Mouse (Mus musculus): ENCODE results near the gene Atp1b1. TPM values are rescaled to one million over a fixed set of nuclear protein-coding genes. Genes with fewer than 3 reads are reported as not detected.

Atp1b1 gene
- polyA plus RNA-seq, 1 experiment: 35.4 TPM

- TF ChIP-seq POLR2A (IDR thresholded peaks at IDR 0.05; ENCODE audit: low read depth, low read length) (no peak), CTCF (IDR thresholded peaks at IDR 0.05; ENCODE audit: borderline replicate concordance, insufficient read depth, low read length) (no peak)
- H3K4me3 ChIP-seq (ENCODE audit: insufficient read depth, low read length): no peak overlapping the region
- peaks cover 3% of the 10 kb centered on the region; the same call in 1 of the 2 replicates for H3K4me1 ChIP-seq (ENCODE audit: control insufficient read depth, insufficient read depth, low read length)
- H3K27ac ChIP-seq (ENCODE audit: insufficient read depth, low read length): no peak overlapping the region
Measured at GRCm38 (mm10) chr1:164427777-164428176, 30.4 kb downstream of the Atp1b1 start.

GRCm38 (mm10) chr1:164426227-164426626, 31.9 kb downstream of the Atp1b1 start:
- TF ChIP-seq POLR2A (IDR thresholded peaks at IDR 0.05; ENCODE audit: low read depth, low read length) (no peak), CTCF (IDR thresholded peaks at IDR 0.05; ENCODE audit: borderline replicate concordance, insufficient read depth, low read length) (no peak)
- Histone ChIP-seq H3K4me1 (ENCODE audit: control insufficient read depth, insufficient read depth, low read length) (peaks cover 3% of the 10 kb centered on the region; the same call in 1 of the 2 replicates), H3K4me3 (ENCODE audit: insufficient read depth, low read length) (no peak overlapping the region), H3K27ac (ENCODE audit: insufficient read depth, low read length) (no peak overlapping the region)

GRCm38 (mm10) chr1:164420623-164421354, 37.4 kb downstream of the Atp1b1 start:
- TF ChIP-seq POLR2A (IDR thresholded peaks at IDR 0.05; ENCODE audit: low read depth, low read length): no peak
- no peak for TF ChIP-seq CTCF (IDR thresholded peaks at IDR 0.05; ENCODE audit: borderline replicate concordance, insufficient read depth, low read length)
- Histone ChIP-seq H3K4me3 (ENCODE audit: insufficient read depth, low read length) (no peak overlapping the region), H3K4me1 (ENCODE audit: control insufficient read depth, insufficient read depth, low read length) (peaks cover 16% of the 10 kb centered on the region), H3K27ac (ENCODE audit: insufficient read depth, low read length) (peak overlapping the region; percentile 44; the same call in 1 of the 2 replicates)

- Histone ChIP-seq H3K27ac (ENCODE audit: insufficient read depth, low read length) (peak overlapping the region; percentile 95), H3K4me3 (ENCODE audit: insufficient read depth, low read length) (no peak overlapping the region), H3K4me1 (ENCODE audit: control insufficient read depth, insufficient read depth, low read length) (peaks cover 16% of the 10 kb centered on the region)
- TF ChIP-seq POLR2A (IDR thresholded peaks at IDR 0.05; ENCODE audit: low read depth, low read length) (no peak), CTCF (IDR thresholded peaks at IDR 0.05; ENCODE audit: borderline replicate concordance, insufficient read depth, low read length) (no peak)
Measured at GRCm38 (mm10) chr1:164419401-164419800, 38.8 kb downstream of the Atp1b1 start.

- H3K4me1 ChIP-seq (ENCODE audit: control insufficient read depth, insufficient read depth, low read length): peaks cover 16% of the 10 kb centered on the region
- no peak overlapping the region; the same call in 1 of the 2 replicates for H3K27ac ChIP-seq (ENCODE audit: insufficient read depth, low read length)
- TF ChIP-seq POLR2A (IDR thresholded peaks at IDR 0.05; ENCODE audit: low read depth, low read length) (no peak), CTCF (IDR thresholded peaks at IDR 0.05; ENCODE audit: borderline replicate concordance, insufficient read depth, low read length) (no peak)
- no peak overlapping the region for H3K4me3 ChIP-seq (ENCODE audit: insufficient read depth, low read length)
Measured at GRCm38 (mm10) chr1:164418320-164418719, 39.8 kb downstream of the Atp1b1 start.

GRCm38 (mm10) chr1:164417604-164418003, 40.6 kb downstream of the Atp1b1 start:
- H3K4me3 ChIP-seq (ENCODE audit: insufficient read depth, low read length): no peak overlapping the region
- H3K27ac ChIP-seq (ENCODE audit: insufficient read depth, low read length): no peak overlapping the region
- H3K4me1 ChIP-seq (ENCODE audit: control insufficient read depth, insufficient read depth, low read length): peaks cover 13% of the 10 kb centered on the region
- no peak for TF ChIP-seq POLR2A (IDR thresholded peaks at IDR 0.05; ENCODE audit: low read depth, low read length)
- no peak for TF ChIP-seq CTCF (IDR thresholded peaks at IDR 0.05; ENCODE audit: borderline replicate concordance, insufficient read depth, low read length)

- TF ChIP-seq POLR2A (IDR thresholded peaks at IDR 0.05; ENCODE audit: low read depth, low read length): no peak
- TF ChIP-seq CTCF (IDR thresholded peaks at IDR 0.05; ENCODE audit: borderline replicate concordance, insufficient read depth, low read length): no peak
- no peak overlapping the region for H3K4me3 ChIP-seq (ENCODE audit: insufficient read depth, low read length)
- peak overlapping the region; percentile 65; the same call in 1 of the 2 replicates for H3K27ac ChIP-seq (ENCODE audit: insufficient read depth, low read length)
- H3K4me1 ChIP-seq (ENCODE audit: control insufficient read depth, insufficient read depth, low read length): peaks cover 13% of the 10 kb centered on the region
Measured at GRCm38 (mm10) chr1:164416692-164417394, 41.3 kb downstream of the Atp1b1 start.

GRCm38 (mm10) chr1:164415347-164415751, 42.8 kb downstream of the Atp1b1 start:
- H3K27ac ChIP-seq (ENCODE audit: insufficient read depth, low read length): no peak overlapping the region
- H3K4me1 ChIP-seq (ENCODE audit: control insufficient read depth, insufficient read depth, low read length): peaks cover 9% of the 10 kb centered on the region; the same call in 1 of the 2 replicates
- TF ChIP-seq POLR2A (IDR thresholded peaks at IDR 0.05; ENCODE audit: low read depth, low read length): no peak
- TF ChIP-seq CTCF (IDR thresholded peaks at IDR 0.05; ENCODE audit: borderline replicate concordance, insufficient read depth, low read length): no peak
- H3K4me3 ChIP-seq (ENCODE audit: insufficient read depth, low read length): no peak overlapping the region

GRCm38 (mm10) chr1:164413608-164414007, 44.5 kb downstream of the Atp1b1 start:
- Histone ChIP-seq H3K4me3 (ENCODE audit: insufficient read depth, low read length) (no peak overlapping the region), H3K27ac (ENCODE audit: insufficient read depth, low read length) (no peak overlapping the region), H3K4me1 (ENCODE audit: control insufficient read depth, insufficient read depth, low read length) (peaks cover 5% of the 10 kb centered on the region; the same call in 1 of the 2 replicates)
- TF ChIP-seq POLR2A (IDR thresholded peaks at IDR 0.05; ENCODE audit: low read depth, low read length) (no peak), CTCF (IDR thresholded peaks at IDR 0.05; ENCODE audit: borderline replicate concordance, insufficient read depth, low read length) (no peak)

- no peak for TF ChIP-seq POLR2A (IDR thresholded peaks at IDR 0.05; ENCODE audit: low read depth, low read length)
- Histone ChIP-seq H3K27ac (ENCODE audit: insufficient read depth, low read length) (no peak overlapping the region), H3K4me3 (ENCODE audit: insufficient read depth, low read length) (no peak overlapping the region), H3K4me1 (ENCODE audit: control insufficient read depth, insufficient read depth, low read length) (0 out of 2 replicates have a peak, but pooled peaks cover 2% of the 10 kb centered on the region)
Measured at GRCm38 (mm10) chr1:164412906-164413305, 45.2 kb downstream of the Atp1b1 start.
